Mouse (Mus musculus) liver, embryonic 12.5 days (tissue): ENCODE data around the gene Abcb11. TPM values are rescaled to one million over a fixed set of nuclear protein-coding genes. Genes with fewer than 3 reads are reported as not detected.
A peak's percentile ranks its signal among the peaks of the same experiment; 100 is the strongest.
"Not testable (repeated sequence)": the region's sequence is repeated elsewhere in the genome, so short reads cannot be mapped to it uniquely, and the experiment has no call there.

Experiments
- ATAC-seq: fragments of 200-750 bp; cut with Nextera tagmentation; 2 replicates; pipeline ENCODE4 v1.8.0; 2017; ENCODE audit warnings: moderate number of reproducible peaks, mild to moderate bottlenecking, moderate library complexity
- H3K27ac ChIP-seq: fragments of 300-500 bp; sonication (generic); 2 replicates; pipeline ENCODE4 v1.5.1; 2016; ENCODE audit warnings: mild to moderate bottlenecking
- H3K27me3 ChIP-seq: fragments of 300-500 bp; sonication (generic); replicated peaks from 2 replicates; pipeline ENCODE4 v1.6.1; 2016; ENCODE audit warnings: mild to moderate bottlenecking, moderate library complexity
- H3K36me3 ChIP-seq: fragments of 300-500 bp; sonication (generic); 2 replicates; pipeline ENCODE4 v1.6.1; 2016; ENCODE audit warnings: mild to moderate bottlenecking, moderate library complexity
- H3K4me1 ChIP-seq: fragments of 300-500 bp; sonication (generic); 2 replicates; pipeline ENCODE4 v1.6.1; 2016
- H3K4me2 ChIP-seq: fragments of 300-500 bp; sonication (generic); 2 replicates; pipeline ENCODE4 v1.6.1; 2016; ENCODE audit warnings: mild to moderate bottlenecking, moderate library complexity
- H3K4me3 ChIP-seq: fragments of 300-500 bp; sonication (generic); 2 replicates; pipeline ENCODE4 v1.5.1; 2016; ENCODE audit warnings: mild to moderate bottlenecking, moderate library complexity
- H3K9ac ChIP-seq: fragments of 300-500 bp; sonication (generic); 2 replicates; pipeline ENCODE4 v1.6.1; 2016; ENCODE audit warnings: mild to moderate bottlenecking, moderate library complexity
- H3K9me3 ChIP-seq: fragments of 300-500 bp; sonication (generic); replicated peaks from 2 replicates; pipeline ENCODE4 v1.6.1; 2016; ENCODE audit warnings: mild to moderate bottlenecking, moderate library complexity
- WGBS: fragments of 180-500 bp; shearing (Covaris S2); methylation state at CpG from one replicate; pipeline ENCODE4 v1.1.7; 2016; ENCODE audit not compliant: insufficient replicate concordance; 5-methylcytosine and 5-hydroxymethylcytosine counted together
- polyA plus RNA-seq: library from polyadenylated mRNA; unstranded; fragments of >200 nt; fragmentation: Nextera tagmentation; extraction: Ambion mirVana; gene quantifications from 2 replicates; pipeline ENCODE4 v1.2.1, GENCODE M21; 2016

The Abcb11 gene
- 1.4 and 2.2 TPM in 2 replicates for polyA plus RNA-seq

DNA sequence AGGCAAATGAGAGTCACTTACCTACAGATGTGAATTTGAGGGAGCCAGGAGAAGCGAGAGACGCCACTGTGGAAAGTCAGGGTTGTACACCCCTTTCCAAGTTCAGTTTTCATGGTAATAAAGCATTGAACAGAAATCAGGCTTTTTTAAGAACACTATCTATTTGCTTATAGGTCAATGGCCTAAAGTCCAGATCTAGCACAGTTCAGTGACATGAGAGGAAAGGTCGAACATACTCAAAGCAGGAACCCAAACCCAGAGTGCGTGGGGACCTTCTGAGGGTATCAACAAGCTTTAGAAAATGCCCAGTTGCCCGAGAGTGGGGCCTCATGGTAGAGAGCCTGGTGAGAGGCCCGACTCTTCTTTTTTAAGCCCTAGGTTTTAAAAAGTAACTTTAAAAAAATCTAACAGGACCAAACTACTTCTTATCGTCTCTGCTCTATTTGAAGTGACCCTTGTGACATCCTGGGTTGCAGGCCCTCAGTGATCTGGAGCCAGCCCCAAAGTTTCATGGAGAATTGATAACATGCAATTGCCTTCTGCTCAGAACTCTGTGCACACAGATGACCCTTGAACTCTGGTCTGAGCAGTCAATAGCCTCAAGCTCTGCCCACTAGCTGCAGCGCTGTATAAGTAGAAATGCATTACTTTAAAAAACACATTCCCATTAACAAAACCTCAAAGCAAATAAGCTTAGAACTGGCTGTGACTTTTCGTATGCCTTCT is at the start of gene Abcb11:
TSS of gene Abcb11 (minus strand) at position 121 of the 726 bp plus-strand sequence.
- peak; percentile 54; the same call in 1 of the 2 replicates for ATAC-seq
- no peaks in the 10 kb centered on the region for H3K36me3 ChIP-seq
- no peaks in the 10 kb centered on the region for H3K4me1 ChIP-seq
- H3K4me2 ChIP-seq = no peak within 1 kb of the TSS
- H3K27me3 ChIP-seq = no peaks in the 10 kb centered on the region
- no peak within 1 kb of the TSS for H3K4me3 ChIP-seq
- H3K9me3 ChIP-seq = no peaks in the 10 kb centered on the region
- H3K9ac ChIP-seq = no peak within 1 kb of the TSS
- peak within 1 kb of the TSS; percentile 40; the same call in 1 of the 2 replicates for H3K27ac ChIP-seq
- WGBS = 63% methylated on average over 9 of the region's 9 CpGs

DNA sequence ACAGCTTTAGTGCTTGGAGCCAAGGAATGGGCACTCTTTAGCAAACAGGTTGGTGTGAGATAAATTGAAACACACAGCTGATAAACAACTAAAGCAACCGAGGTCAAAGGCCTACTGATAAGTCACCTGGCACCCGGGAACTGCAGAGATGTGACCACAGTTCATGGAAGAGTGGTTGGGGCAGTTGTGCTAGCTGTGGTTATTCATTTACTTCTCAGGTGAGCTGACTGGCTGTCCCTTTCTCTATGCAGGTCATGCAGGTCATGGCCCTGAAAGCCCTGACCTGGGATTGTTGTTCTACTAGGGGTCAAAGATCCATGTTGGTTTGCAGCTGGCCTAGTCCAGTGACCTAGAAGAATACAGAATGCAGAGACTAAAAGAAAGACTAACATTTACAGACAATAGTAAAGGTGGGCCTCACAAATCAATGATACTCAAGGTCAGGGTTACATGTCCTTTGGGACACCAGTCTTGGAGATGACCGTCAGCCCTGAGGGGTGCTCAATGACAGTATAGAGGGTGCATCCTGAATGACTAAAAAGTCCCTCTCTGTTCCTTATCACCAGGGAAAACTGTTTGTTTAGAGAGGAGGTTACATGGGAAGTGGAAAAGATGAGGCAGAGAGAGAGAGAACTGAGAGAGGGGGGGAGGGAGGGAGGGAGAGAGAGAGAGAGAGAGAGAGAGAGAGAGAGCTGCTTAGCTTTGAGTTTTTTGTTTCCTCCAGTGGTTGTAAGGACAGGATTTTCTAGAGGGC is 43.9 kb upstream of the Abcb11 start:
- H3K4me1 ChIP-seq = no peaks in the 10 kb centered on the region
- no peaks in the 10 kb centered on the region for H3K27me3 ChIP-seq
- no peak overlapping the region for H3K4me3 ChIP-seq
- H3K36me3 ChIP-seq = no peaks in the 10 kb centered on the region
- peak overlapping the region; percentile 58 for H3K27ac ChIP-seq
- peak; percentile 88 for ATAC-seq
- no peaks in the 10 kb centered on the region for H3K9me3 ChIP-seq
- no peak overlapping the region for H3K9ac ChIP-seq
- no peak overlapping the region for H3K4me2 ChIP-seq
- WGBS = 47% methylated on average over 3 of the region's 3 CpGs

GRCm38 (mm10) chr2:69382838-69383237 is 40.4 kb upstream of the Abcb11 start:
- Histone ChIP-seq H3K4me2 (no peak overlapping the region), H3K9ac (no peak overlapping the region), H3K36me3 (no peaks in the 10 kb centered on the region), H3K27me3 (no peaks in the 10 kb centered on the region), H3K27ac (no peak overlapping the region), H3K4me1 (no peaks in the 10 kb centered on the region), H3K9me3 (no peaks in the 10 kb centered on the region), H3K4me3 (no peak overlapping the region)
- no peak for ATAC-seq
- 33% methylated on average over 5 of the region's 5 CpGs for WGBS

DNA sequence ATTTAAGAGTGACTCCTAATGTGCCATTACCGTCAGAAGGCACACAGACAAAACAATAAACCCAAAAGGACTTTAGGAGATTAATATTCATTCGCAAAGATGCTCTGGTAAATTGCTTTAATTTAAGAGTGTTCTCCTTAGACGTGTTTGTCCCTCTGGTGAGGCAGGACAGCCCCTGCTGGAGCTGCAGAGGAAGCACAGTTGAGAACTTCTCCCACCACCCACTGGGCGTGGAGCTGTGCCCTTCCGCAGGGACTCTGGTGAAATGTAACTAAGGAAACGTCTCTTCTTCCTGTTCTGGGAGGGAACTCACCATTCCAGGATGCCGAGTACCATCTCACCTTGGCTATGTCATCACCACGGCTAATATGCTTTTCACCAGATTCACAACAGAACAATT is 39.3 kb upstream of the Abcb11 start:
- no peak for ATAC-seq
- Histone ChIP-seq H3K36me3 (no peaks in the 10 kb centered on the region), H3K4me1 (no peaks in the 10 kb centered on the region), H3K27ac (no peak overlapping the region), H3K9me3 (no peaks in the 10 kb centered on the region), H3K4me3 (no peak overlapping the region), H3K9ac (no peak overlapping the region), H3K27me3 (no peaks in the 10 kb centered on the region), H3K4me2 (no peak overlapping the region)
- WGBS = 23% methylated on average over 8 of the region's 8 CpGs

GRCm38 (mm10) chr2:69380281-69380680 is 37.9 kb upstream of the Abcb11 start, which contains the start of gene Dhrs9:
Gene Dhrs9 (plus strand): TSS chr2:69380445.
- no peak within 1 kb of the TSS for H3K4me3 ChIP-seq
- no peaks in the 10 kb centered on the region for H3K27me3 ChIP-seq
- no peaks in the 10 kb centered on the region for H3K4me1 ChIP-seq
- no peak for ATAC-seq
- H3K9ac ChIP-seq = no peak within 1 kb of the TSS
- no peak within 1 kb of the TSS for H3K4me2 ChIP-seq
- H3K36me3 ChIP-seq = no peaks in the 10 kb centered on the region
- no peak within 1 kb of the TSS for H3K27ac ChIP-seq
- WGBS = 14% methylated on average over 13 of the region's 13 CpGs
- H3K9me3 ChIP-seq = no peaks in the 10 kb centered on the region

DNA sequence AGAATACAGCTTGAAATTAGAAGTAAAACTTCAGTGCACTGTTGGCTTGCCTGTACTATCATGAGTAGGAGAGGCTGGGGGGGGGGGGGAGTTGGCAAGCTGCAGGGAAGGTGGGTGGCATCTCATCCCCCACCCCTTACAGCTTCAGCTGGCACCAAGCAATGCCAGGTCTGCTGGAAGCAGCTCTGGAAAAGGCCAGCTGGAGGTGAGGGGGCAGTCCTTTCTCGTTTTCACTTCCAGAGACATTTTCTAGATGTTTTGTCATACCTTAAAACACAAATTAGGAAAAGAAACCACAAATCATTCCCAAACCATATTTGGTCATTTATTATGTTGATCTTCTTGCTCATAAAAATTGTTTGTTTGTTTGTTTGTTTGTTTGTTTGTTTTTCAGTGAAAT is 37.4 kb upstream of the Abcb11 start:
- Histone ChIP-seq H3K9me3 (no peaks in the 10 kb centered on the region), H3K4me1 (no peaks in the 10 kb centered on the region), H3K4me3 (no peak overlapping the region), H3K9ac (no peak overlapping the region), H3K36me3 (no peaks in the 10 kb centered on the region), H3K27ac (no peak overlapping the region), H3K27me3 (no peaks in the 10 kb centered on the region), H3K4me2 (no peak overlapping the region)
- WGBS = 32% methylated on average over 1 of the region's 1 CpGs
- ATAC-seq = no peak

GRCm38 (mm10) chr2:69376780-69377179 is 34.4 kb upstream of the Abcb11 start:
- no peaks in the 10 kb centered on the region for H3K4me1 ChIP-seq
- H3K9me3 ChIP-seq = no peaks in the 10 kb centered on the region
- WGBS = 34% methylated on average over 2 of the region's 2 CpGs
- no peaks in the 10 kb centered on the region for H3K36me3 ChIP-seq
- no peak overlapping the region for H3K9ac ChIP-seq
- no peak overlapping the region for H3K27ac ChIP-seq
- H3K4me2 ChIP-seq = no peak overlapping the region
- H3K4me3 ChIP-seq = no peak overlapping the region
- ATAC-seq = no peak
- no peaks in the 10 kb centered on the region for H3K27me3 ChIP-seq

- no peaks in the 10 kb centered on the region for H3K36me3 ChIP-seq
- 74% methylated on average over 1 of the region's 1 CpGs for WGBS
- ATAC-seq = no peak
- H3K27ac ChIP-seq = no peak overlapping the region
- no peaks in the 10 kb centered on the region for H3K4me1 ChIP-seq
- H3K4me3 ChIP-seq = no peak overlapping the region
- H3K9me3 ChIP-seq = no peaks in the 10 kb centered on the region
- H3K27me3 ChIP-seq = no peaks in the 10 kb centered on the region
- no peak overlapping the region for H3K9ac ChIP-seq
- no peak overlapping the region for H3K4me2 ChIP-seq
Measured at GRCm38 (mm10) chr2:69365275-69365674, 22.9 kb upstream of the Abcb11 start.

DNA sequence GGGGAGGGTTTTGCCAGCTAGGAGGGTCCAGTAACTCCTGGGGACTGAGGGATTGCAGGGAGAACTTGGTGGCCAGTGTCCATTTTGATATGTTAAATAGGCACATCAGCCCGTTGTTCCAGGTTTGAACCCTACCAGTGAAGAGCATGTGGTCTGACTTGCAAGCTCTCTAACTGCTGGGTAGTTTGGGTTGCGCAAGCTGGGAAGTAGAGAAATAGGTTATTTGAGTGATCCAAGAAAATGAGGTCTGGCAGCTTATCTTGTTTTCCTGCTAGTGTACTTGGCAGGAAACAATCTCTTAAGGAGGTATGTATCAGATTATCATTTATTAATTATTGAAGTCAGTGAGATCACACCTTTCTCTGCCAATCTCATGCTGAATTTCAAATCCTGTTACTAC is 22.4 kb upstream of the Abcb11 start:
- Histone ChIP-seq H3K9me3 (no peaks in the 10 kb centered on the region), H3K4me1 (no peaks in the 10 kb centered on the region), H3K9ac (no peak overlapping the region), H3K27me3 (no peaks in the 10 kb centered on the region), H3K27ac (no peak overlapping the region), H3K4me3 (no peak overlapping the region), H3K36me3 (no peaks in the 10 kb centered on the region), H3K4me2 (no peak overlapping the region)
- 75% methylated on average over 2 of the region's 2 CpGs for WGBS
- no peak for ATAC-seq

DNA sequence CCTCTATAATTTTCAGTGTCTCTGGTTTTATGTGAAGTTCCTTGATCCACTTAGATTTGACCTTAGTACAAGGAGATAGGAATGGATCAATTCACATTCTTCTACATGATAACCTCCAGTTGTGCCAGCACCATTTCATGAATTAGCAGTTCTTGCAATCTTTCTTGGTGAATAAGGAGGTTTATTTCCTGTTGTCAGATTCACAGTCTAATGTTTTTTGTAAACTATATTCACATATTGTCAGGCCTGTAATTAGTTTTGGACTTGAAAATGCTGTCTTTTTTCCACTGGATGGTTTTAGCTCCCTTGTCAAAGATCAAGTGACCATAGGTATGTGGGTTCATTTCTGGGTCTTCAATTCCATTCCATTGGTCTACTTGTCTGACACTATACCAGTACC is 13.0 kb upstream of the Abcb11 start:
- H3K4me1 ChIP-seq, H3K9me3 ChIP-seq, H3K27ac ChIP-seq, H3K4me3 ChIP-seq, H3K27me3 ChIP-seq, H3K36me3 ChIP-seq, H3K9ac ChIP-seq, H3K4me2 ChIP-seq: not testable (repeated sequence)
- peak; percentile 100 for ATAC-seq

GRCm38 (mm10) chr2:69341506-69341905 is 910 bp downstream of the Abcb11 start:
- Histone ChIP-seq H3K27ac (no peak overlapping the region), H3K9ac (no peak overlapping the region), H3K9me3 (no peaks in the 10 kb centered on the region), H3K4me1 (no peaks in the 10 kb centered on the region), H3K27me3 (no peaks in the 10 kb centered on the region), H3K36me3 (no peaks in the 10 kb centered on the region), H3K4me3 (no peak overlapping the region), H3K4me2 (no peak overlapping the region)
- WGBS = 66% methylated on average over 6 of the region's 6 CpGs
- ATAC-seq = no peak

DNA sequence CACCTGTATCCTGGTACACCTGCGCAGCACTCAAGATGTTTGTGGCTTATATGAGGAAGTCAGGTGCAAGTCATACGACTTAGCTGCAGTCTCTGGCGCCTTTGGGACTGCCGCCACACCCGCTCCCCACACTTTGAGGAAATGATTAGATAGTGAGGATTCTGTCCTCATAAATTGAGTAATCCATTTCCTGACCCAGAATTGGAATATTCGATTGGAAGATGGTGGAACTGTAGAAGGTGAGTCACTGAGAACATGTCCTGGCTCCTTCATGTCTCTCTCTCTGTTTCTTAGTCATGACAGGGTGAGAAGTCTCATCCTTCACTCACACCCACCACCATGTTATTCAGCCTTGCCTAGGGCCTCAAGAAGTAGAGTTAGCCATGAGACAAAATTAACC is 10.9 kb downstream of the Abcb11 start:
- not testable (repeated sequence) for H3K4me2 ChIP-seq, H3K27me3 ChIP-seq, H3K4me3 ChIP-seq, ATAC-seq, H3K4me1 ChIP-seq, H3K27ac ChIP-seq, H3K9ac ChIP-seq, H3K9me3 ChIP-seq, H3K36me3 ChIP-seq
- 66% methylated on average over 6 of the region's 6 CpGs for WGBS
